Mouse (Mus musculus): ENCODE results near the gene Rubcnl. TPM values are rescaled to one million over a fixed set of nuclear protein-coding genes. Genes with fewer than 3 reads are reported as not detected.

Rubcnl gene
- polyA plus RNA-seq, 1 experiment: 8.3 TPM

DNA sequence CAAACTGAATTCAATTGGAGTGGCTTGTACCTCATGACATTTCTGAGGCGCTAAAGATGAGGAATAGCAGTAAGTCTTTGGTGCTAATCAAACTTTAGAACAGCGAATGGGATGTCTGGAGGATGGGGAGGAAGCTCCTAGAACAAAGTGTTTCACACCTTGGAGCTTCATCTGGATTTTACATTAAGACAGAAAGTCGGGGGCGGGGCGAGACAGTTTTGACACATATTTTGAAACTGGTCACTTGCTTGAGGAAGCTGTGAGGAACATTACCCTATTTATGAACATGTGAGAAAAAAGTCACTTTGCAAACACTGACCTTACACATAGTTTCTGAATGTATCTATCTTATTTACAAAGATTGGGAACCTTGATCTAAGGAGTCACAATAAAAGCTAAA lies 49.4 kb downstream of the Rubcnl start:
- H3K4me1 ChIP-seq (ENCODE audit: control insufficient read depth, insufficient read depth, low read length): peaks cover 33% of the 10 kb centered on the region
- H3K27ac ChIP-seq (ENCODE audit: insufficient read depth, low read depth, low read length): peak overlapping the region; percentile 41
- TF ChIP-seq POLR2A (IDR thresholded peaks at IDR 0.05; ENCODE audit: borderline replicate concordance, low read depth, low read length) (no peak), CTCF (IDR thresholded peaks at IDR 0.05; ENCODE audit: low read depth, low read length) (no peak)

DNA sequence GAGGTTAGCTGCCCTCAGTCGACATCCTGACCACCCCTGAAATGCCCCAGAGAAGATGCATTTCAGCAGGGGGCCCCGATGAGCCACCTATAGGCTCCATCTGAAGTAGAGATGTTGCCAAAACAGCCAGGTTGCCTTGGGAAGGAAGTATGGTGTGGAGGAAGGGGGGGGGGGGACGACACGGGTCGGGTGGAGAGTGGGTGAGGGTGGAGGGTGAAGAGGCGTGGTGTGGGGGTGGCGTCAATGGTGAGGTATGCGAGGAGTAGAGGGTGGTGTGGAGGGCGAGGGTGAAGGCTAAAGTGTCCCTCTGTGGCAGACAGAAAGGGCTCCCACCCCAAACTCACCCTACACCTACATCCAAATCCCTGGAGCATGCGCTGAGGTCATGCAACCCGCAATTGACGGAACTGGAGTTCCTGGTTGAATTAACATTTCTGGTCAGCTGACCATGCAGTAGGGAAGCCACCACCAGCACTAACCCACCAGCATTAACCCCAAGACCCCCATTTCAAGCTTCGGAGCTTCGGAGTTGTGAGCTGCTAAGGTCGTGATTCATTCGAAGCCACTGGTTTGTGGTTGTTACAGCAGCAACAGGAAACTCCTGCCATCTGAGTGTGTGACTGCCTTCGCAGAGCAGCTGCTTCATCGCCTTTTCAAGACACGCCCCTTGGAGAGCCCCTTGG lies 52.7 kb downstream of the Rubcnl start:
- Histone ChIP-seq H3K27ac (ENCODE audit: insufficient read depth, low read depth, low read length) (peak overlapping the region; percentile 95), H3K4me3 (ENCODE audit: insufficient read depth, low read length) (peak overlapping the region; percentile 60), H3K4me1 (ENCODE audit: control insufficient read depth, insufficient read depth, low read length) (peaks cover 28% of the 10 kb centered on the region)
- TF ChIP-seq POLR2A (IDR thresholded peaks at IDR 0.05; ENCODE audit: borderline replicate concordance, low read depth, low read length) (no peak), CTCF (IDR thresholded peaks at IDR 0.05; ENCODE audit: low read depth, low read length) (no peak)

More for the DNA sequence above, 49.4 kb downstream of the Rubcnl start:
- no peak overlapping the region for H3K4me3 ChIP-seq (ENCODE audit: insufficient read depth, low read length)

DNA sequence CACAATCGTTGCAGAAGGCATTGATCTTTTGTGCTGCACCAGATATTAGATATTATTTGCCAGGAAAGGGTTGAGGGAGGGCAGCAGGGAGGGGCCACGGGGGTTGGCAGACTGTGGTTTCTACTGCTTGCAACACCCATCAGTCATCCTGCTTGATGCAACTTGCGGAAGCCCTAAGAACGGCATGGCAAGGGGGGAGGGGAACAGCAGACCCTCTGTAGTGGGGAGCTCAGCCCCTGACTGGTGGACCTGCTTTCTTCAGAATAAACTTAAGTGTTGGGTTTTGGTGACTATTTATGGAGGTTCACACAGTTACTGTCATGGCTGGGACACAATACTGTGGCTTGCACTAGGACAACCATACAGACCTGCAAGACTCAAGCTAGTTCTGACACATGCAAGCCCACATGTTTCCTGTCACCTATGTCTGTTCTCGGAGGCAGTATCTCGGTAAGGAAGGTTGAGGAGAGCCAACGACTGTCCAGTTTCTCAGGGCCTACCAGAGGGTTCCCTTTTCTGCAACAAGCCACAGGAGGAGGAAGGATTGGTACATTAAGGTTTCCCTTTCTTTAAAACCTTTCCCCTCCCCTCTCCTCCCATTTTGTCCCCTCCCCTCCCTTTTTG lies 53.6 kb downstream of the Rubcnl start:
- H3K4me1 ChIP-seq (ENCODE audit: control insufficient read depth, insufficient read depth, low read length): peaks cover 28% of the 10 kb centered on the region
- peak overlapping the region; percentile 60 for H3K4me3 ChIP-seq (ENCODE audit: insufficient read depth, low read length)
- TF ChIP-seq POLR2A (IDR thresholded peaks at IDR 0.05; ENCODE audit: borderline replicate concordance, low read depth, low read length) (no peak), CTCF (IDR thresholded peaks at IDR 0.05; ENCODE audit: low read depth, low read length) (no peak)
- peak overlapping the region; percentile 95 for H3K27ac ChIP-seq (ENCODE audit: insufficient read depth, low read depth, low read length)

DNA sequence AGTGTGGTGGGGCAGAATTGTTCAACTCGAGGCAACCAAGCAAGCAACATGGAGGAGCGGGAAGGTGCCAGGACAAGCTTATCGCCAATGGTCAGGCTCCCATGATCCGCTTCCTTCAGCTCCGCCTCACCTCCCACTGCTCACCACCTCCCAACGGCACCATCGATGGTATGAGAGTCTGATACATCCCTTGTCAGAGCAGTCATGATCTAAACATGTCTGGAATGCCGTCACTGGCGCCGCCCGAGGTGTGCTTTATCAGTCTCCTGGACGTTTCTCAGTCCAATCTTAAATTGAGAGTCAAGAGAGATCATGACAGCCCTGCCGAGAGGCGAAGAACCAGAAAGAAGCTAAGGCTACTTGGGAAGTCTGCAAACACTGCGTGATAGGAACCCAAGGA lies 55.3 kb downstream of the Rubcnl start:
- TF ChIP-seq CTCF (IDR thresholded peaks at IDR 0.05; ENCODE audit: low read depth, low read length) (no peak), POLR2A (IDR thresholded peaks at IDR 0.05; ENCODE audit: borderline replicate concordance, low read depth, low read length) (no peak)
- Histone ChIP-seq H3K4me1 (ENCODE audit: control insufficient read depth, insufficient read depth, low read length) (peaks cover 20% of the 10 kb centered on the region), H3K27ac (ENCODE audit: insufficient read depth, low read depth, low read length) (no peak overlapping the region)

DNA sequence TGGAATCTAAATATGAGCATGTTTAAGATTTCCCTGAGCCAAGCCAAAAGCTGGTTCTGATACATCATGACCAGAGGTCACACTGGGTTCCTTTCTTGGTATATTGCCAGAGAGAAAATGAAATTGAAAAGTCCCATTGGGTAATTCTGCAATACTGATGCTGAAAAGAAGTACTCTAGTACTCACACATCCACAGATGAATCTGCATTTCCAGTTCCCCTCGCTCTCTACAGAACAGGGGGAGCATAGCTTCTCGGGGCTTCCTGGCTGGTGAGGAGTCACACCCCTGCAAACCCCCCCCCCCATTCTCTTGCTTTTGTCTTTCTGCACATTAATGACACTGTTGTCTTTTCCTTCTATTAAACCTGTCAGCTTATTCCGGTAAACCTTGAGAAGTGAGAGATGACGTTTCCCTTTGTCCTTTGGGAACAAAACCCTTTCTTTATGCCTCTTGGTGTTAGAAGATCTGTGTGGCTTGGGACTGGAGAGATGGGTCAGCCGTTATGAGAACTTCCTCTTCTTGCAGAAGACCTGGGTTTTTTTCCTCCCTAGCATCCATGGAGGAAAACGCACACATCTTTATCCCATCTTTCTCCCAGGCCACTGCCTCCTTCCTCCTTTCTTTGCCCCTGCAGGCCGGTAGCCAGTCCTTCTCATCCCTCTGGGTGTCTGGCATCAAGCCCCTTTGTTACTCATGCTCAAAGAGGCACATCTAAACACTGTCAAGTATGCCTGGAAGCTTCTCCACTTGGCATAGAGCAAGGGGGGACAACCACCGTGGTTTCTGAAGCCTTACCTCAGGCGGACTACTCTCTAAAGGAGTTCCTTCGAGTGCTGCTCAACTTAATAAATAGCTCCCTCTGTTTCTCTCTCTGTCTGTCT lies 59.7 kb downstream of the Rubcnl start:
- Histone ChIP-seq H3K4me1 (ENCODE audit: control insufficient read depth, insufficient read depth, low read length) (peaks cover 6% of the 10 kb centered on the region), H3K27ac (ENCODE audit: insufficient read depth, low read depth, low read length) (no peak overlapping the region), H3K4me3 (ENCODE audit: insufficient read depth, low read length) (no peak overlapping the region)
- no peak for TF ChIP-seq POLR2A (IDR thresholded peaks at IDR 0.05; ENCODE audit: borderline replicate concordance, low read depth, low read length)

More for the DNA sequence above, 55.3 kb downstream of the Rubcnl start:
- no peak overlapping the region for H3K4me3 ChIP-seq (ENCODE audit: insufficient read depth, low read length)

DNA sequence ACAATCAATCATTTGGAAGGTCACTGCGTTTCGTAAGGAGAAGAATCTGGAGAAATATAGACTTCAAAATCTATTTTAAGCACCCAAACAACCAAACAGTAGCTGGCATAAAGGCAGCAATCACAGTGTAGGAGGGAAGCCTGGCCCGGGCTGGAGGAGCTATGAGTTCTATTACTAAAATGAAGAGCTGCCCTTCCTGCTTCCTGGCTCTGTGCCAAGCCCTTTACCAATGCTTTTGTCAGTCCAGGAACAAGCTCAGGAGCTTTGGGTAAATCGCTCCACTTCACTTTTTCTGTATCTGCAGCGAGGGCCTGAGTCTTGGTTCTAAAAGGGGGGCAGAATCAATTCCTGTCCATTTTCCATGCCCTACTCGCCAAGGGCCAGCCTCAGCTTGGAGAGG lies 62.1 kb downstream of the Rubcnl start:
- TF ChIP-seq POLR2A (IDR thresholded peaks at IDR 0.05; ENCODE audit: borderline replicate concordance, low read depth, low read length) (no peak), CTCF (IDR thresholded peaks at IDR 0.05; ENCODE audit: low read depth, low read length) (no peak)
- H3K4me1 ChIP-seq (ENCODE audit: control insufficient read depth, insufficient read depth, low read length): peaks cover 6% of the 10 kb centered on the region

More for the DNA sequence above, 62.1 kb downstream of the Rubcnl start:
- Histone ChIP-seq H3K27ac (ENCODE audit: insufficient read depth, low read depth, low read length) (no peak overlapping the region), H3K4me3 (ENCODE audit: insufficient read depth, low read length) (no peak overlapping the region)

Other genes with a start within 250 kb of the Rubcnl start
- gene Lrch1, start 68.2 kb upstream of the Rubcnl start, polyA plus RNA-seq (2012; ENCODE audit: insufficient read depth, insufficient read length, missing spikeins): 21.3 and 21.8 TPM in 2 replicates
- gene Lrrc63, start 114.9 kb downstream of the Rubcnl start, polyA plus RNA-seq (2012; ENCODE audit: insufficient read depth, insufficient read length, missing spikeins): 0.36 and 0.43 TPM in 2 replicates
- gene Lcp1, start 115.1 kb downstream of the Rubcnl start, polyA plus RNA-seq (2012; ENCODE audit: insufficient read depth, insufficient read length, missing spikeins): 932 and 1,066 TPM in 2 replicates
- not detected in 2 replicates for gene Cpb2, start 226.3 kb downstream of the Rubcnl start, polyA plus RNA-seq (2012; ENCODE audit: insufficient read depth, insufficient read length, missing spikeins)